Mouse (Mus musculus) heart, postnatal 0 days (tissue): ENCODE measurements around the gene Shroom1. TPM values are rescaled to one million over a fixed set of nuclear protein-coding genes. Genes with fewer than 3 reads are reported as not detected.

ENCODE experiments used
- ATAC-seq: fragments of 200-750 bp; cut with Nextera tagmentation; 2 replicates; pipeline ENCODE4 v1.8.0; 2017; ENCODE audit warnings: low read depth, moderate number of reproducible peaks, moderate library complexity; ENCODE audit not compliant: insufficient read depth
- DNase-seq: peaks from one replicate; pipeline ENCODE4 v3.0.0-alpha.2; 2016; ENCODE audit warnings: low spot score
- H3K27ac ChIP-seq: fragments of 300-500 bp; sonication (generic); 2 replicates; pipeline ENCODE4 v1.5.1; 2014; ENCODE audit warnings: low read depth, mild to moderate bottlenecking
- H3K27me3 ChIP-seq: fragments of 300-500 bp; sonication (generic); 2 replicates; pipeline ENCODE4 v1.6.1; 2014; ENCODE audit warnings: low read length, mixed read lengths; ENCODE audit not compliant: control insufficient read depth, insufficient read depth
- H3K36me3 ChIP-seq: fragments of 300-500 bp; sonication (generic); replicated peaks from 2 replicates; pipeline ENCODE4 v1.6.1; 2014; ENCODE audit warnings: low read length, mixed read lengths; ENCODE audit not compliant: control insufficient read depth, insufficient read depth
- H3K4me1 ChIP-seq: fragments of 300-500 bp; sonication (generic); 2 replicates; pipeline ENCODE4 v1.6.1; 2014; ENCODE audit warnings: antibody characterized with exemption; ENCODE audit not compliant: control insufficient read depth, insufficient read depth
- H3K4me2 ChIP-seq: fragments of 300-500 bp; sonication (generic); 2 replicates; pipeline ENCODE4 v1.6.1; 2014; ENCODE audit warnings: low read depth, mild to moderate bottlenecking, low read length, moderate library complexity
- H3K4me3 ChIP-seq: fragments of 300-500 bp; sonication (generic); 2 replicates; pipeline ENCODE4 v1.5.1; 2014; ENCODE audit warnings: low read depth, low read length
- H3K9ac ChIP-seq: fragments of 300-500 bp; sonication (generic); replicated peaks from 2 replicates; pipeline ENCODE4 v1.6.1; 2014; ENCODE audit warnings: low read depth, low read length, mixed read lengths
- H3K9me3 ChIP-seq: fragments of 300-500 bp; sonication (generic); replicated peaks from 2 replicates; pipeline ENCODE4 v1.6.1; 2016; ENCODE audit warnings: low read length; ENCODE audit not compliant: control insufficient read depth
- CTCF ChIP-seq: IDR thresholded peaks from 2 replicates; pipeline ENCODE4 v1.5.1; 2016; ENCODE audit warnings: antibody characterized with exemption, control low read depth, low read depth
- EP300 ChIP-seq: IDR thresholded peaks from 2 replicates; pipeline ENCODE4 v1.6.1; 2016; ENCODE audit warnings: antibody characterized with exemption, low read depth
- WGBS: fragments of 180-500 bp; shearing (Covaris S2); extraction: QIAGEN DNeasy Blood & Tissue Kit; methylation state at CpG from one replicate; pipeline ENCODE4 v1.1.7; 2014; 5-methylcytosine and 5-hydroxymethylcytosine counted together
- polyA plus RNA-seq: library from polyadenylated mRNA; unstranded; fragments of >200 nt; fragmentation: Nextera tagmentation; extraction: Ambion mirVana; gene quantifications from 2 replicates; pipeline ENCODE4 v1.2.1, GENCODE M21; 2015
- total RNA-seq: library from RNA; depleted of rRNA; stranded (reverse); fragments of >200 nt; gene quantifications from 2 replicates; pipeline ENCODE4 v1.2.3, GENCODE M21; 2014; ENCODE audit warnings: low replicate concordance

Gene Shroom1
- total and polyA plus RNA-seq, 2 experiments from 2014 or later: 0.40 to 2.9 TPM

GRCm38 (mm10) chr11:53429182-53429581, 27.8 kb upstream of the Shroom1 start:
- Histone ChIP-seq H3K4me1 (no peaks in the 10 kb centered on the region), H3K9me3 (no peaks in the 10 kb centered on the region), H3K4me3 (peak overlapping the region; percentile 79; the same call in 1 of the 2 replicates), H3K27ac (no peak overlapping the region), H3K4me2 (peak overlapping the region; percentile 84; the same call in 1 of the 2 replicates), H3K36me3 (peaks cover 7% of the 10 kb centered on the region), H3K9ac (no peak overlapping the region), H3K27me3 (no peaks in the 10 kb centered on the region)
- ATAC-seq: no peak
- TF ChIP-seq EP300: no peak
- no peak for TF ChIP-seq CTCF
- DNase-seq: no peak

GRCm38 (mm10) chr11:53430300-53430669, 26.7 kb upstream of the Shroom1 start:
- peak overlapping the region; percentile 93 for H3K27ac ChIP-seq
- H3K4me1 ChIP-seq: no peaks in the 10 kb centered on the region
- peak overlapping the region; percentile 79 for H3K4me3 ChIP-seq
- H3K9me3 ChIP-seq: no peaks in the 10 kb centered on the region
- H3K4me2 ChIP-seq: peak overlapping the region; percentile 84
- peaks cover 7% of the 10 kb centered on the region for H3K36me3 ChIP-seq
- peak; percentile 16 for ATAC-seq
- H3K9ac ChIP-seq: peak overlapping the region; percentile 88
- TF ChIP-seq EP300 (no peak), CTCF (no peak)
- under 1% methylated on average over 34 of the region's 34 CpGs for WGBS
- DNase-seq: peak; percentile 19
- H3K27me3 ChIP-seq: no peaks in the 10 kb centered on the region

GRCm38 (mm10) chr11:53430670-53431346, 26.2 kb upstream of the Shroom1 start, which contains the start of the genes Uqcrq and Gdf9:
Gene Uqcrq (minus strand): TSS chr11:53430831.
Gene Gdf9 (plus strand): TSS chr11:53431023.
- peak within 1 kb of the TSS; percentile 84 for H3K4me2 ChIP-seq
- under 1% methylated on average over 43 of the region's 44 CpGs for WGBS
- no peaks in the 10 kb centered on the region for H3K4me1 ChIP-seq

GRCm38 (mm10) chr11:53431347-53432056, 25.5 kb upstream of the Shroom1 start:
- peak overlapping the region; percentile 84 for H3K4me2 ChIP-seq
- DNase-seq (no peak), ATAC-seq (peak; percentile 1; the same call in 1 of the 2 replicates)
- H3K4me1 ChIP-seq: no peaks in the 10 kb centered on the region
- TF ChIP-seq CTCF (no peak), EP300 (no peak)
- WGBS: 12% methylated on average over 9 of the region's 9 CpGs
- H3K27me3 ChIP-seq: no peaks in the 10 kb centered on the region
- peaks cover 7% of the 10 kb centered on the region for H3K36me3 ChIP-seq
- peak overlapping the region; percentile 88; the same call in 1 of the 2 replicates for H3K9ac ChIP-seq
- no peaks in the 10 kb centered on the region for H3K9me3 ChIP-seq
- H3K4me3 ChIP-seq: peak overlapping the region; percentile 79
- peak overlapping the region; percentile 93 for H3K27ac ChIP-seq

More at GRCm38 (mm10) chr11:53430670-53431346, 26.2 kb upstream of the Shroom1 start, which contains the start of the genes Uqcrq and Gdf9:
- Histone ChIP-seq H3K27ac (peak within 1 kb of the TSS; percentile 93), H3K4me3 (peak within 1 kb of the TSS; percentile 79), H3K27me3 (no peaks in the 10 kb centered on the region), H3K9me3 (no peaks in the 10 kb centered on the region), H3K36me3 (peaks cover 7% of the 10 kb centered on the region), H3K9ac (peak within 1 kb of the TSS; percentile 88)
- peak; percentile 95 for ATAC-seq
- DNase-seq: peak; percentile 100
- TF ChIP-seq CTCF (no peak), EP300 (peak; percentile 82)

- DNase-seq (no peak), ATAC-seq (no peak)
- H3K9me3 ChIP-seq: no peaks in the 10 kb centered on the region
- H3K4me2 ChIP-seq: no peak overlapping the region
- no peaks in the 10 kb centered on the region for H3K27me3 ChIP-seq
- no peak for TF ChIP-seq CTCF
- H3K4me3 ChIP-seq: no peak overlapping the region
- H3K4me1 ChIP-seq: no peaks in the 10 kb centered on the region
- no peak overlapping the region for H3K27ac ChIP-seq
- H3K36me3 ChIP-seq: peaks cover 7% of the 10 kb centered on the region
- WGBS: 32% methylated on average over 6 of the region's 6 CpGs
- no peak overlapping the region for H3K9ac ChIP-seq
Observed at GRCm38 (mm10) chr11:53433057-53433456, 23.9 kb upstream of the Shroom1 start.
